Mouse (Mus musculus) hindbrain, embryonic 13.5 days (tissue): ENCODE results near the gene Gas7. TPM values are rescaled to one million over a fixed set of nuclear protein-coding genes. Genes with fewer than 3 reads are reported as not detected.

Experiments used
- ATAC-seq: fragments of 200-750 bp; cut with Nextera tagmentation; 2 replicates; pipeline ENCODE4 v1.8.0; 2017; ENCODE audit warnings: moderate TSS enrichment; ENCODE audit not compliant: low FRiP score
- H3K27ac ChIP-seq: fragments of 300-500 bp; sonication (generic); 2 replicates; pipeline ENCODE4 v1.5.1; 2015; ENCODE audit warnings: inconsistent platforms, mild to moderate bottlenecking, moderate library complexity
- H3K27me3 ChIP-seq: fragments of 300-500 bp; sonication (generic); 2 replicates; pipeline ENCODE4 v1.6.1; 2015; ENCODE audit warnings: mild to moderate bottlenecking, inconsistent platforms
- H3K36me3 ChIP-seq: fragments of 300-500 bp; sonication (generic); 2 replicates; pipeline ENCODE4 v1.6.1; 2015; ENCODE audit warnings: mild to moderate bottlenecking, inconsistent platforms
- H3K4me1 ChIP-seq: fragments of 300-500 bp; sonication (generic); replicated peaks from 2 replicates; pipeline ENCODE4 v1.6.1; 2015; ENCODE audit warnings: inconsistent platforms
- H3K4me2 ChIP-seq: fragments of 300-500 bp; sonication (generic); 2 replicates; pipeline ENCODE4 v1.6.1; 2015; ENCODE audit warnings: inconsistent platforms, mild to moderate bottlenecking, moderate library complexity
- H3K4me3 ChIP-seq: fragments of 300-500 bp; sonication (generic); 2 replicates; pipeline ENCODE4 v1.5.1; 2015; ENCODE audit warnings: mild to moderate bottlenecking, inconsistent platforms
- H3K9ac ChIP-seq: fragments of 300-500 bp; sonication (generic); 2 replicates; pipeline ENCODE4 v1.6.1; 2015; ENCODE audit warnings: mild to moderate bottlenecking, inconsistent platforms
- H3K9me3 ChIP-seq: fragments of 300-500 bp; sonication (generic); 2 replicates; pipeline ENCODE4 v1.6.1; 2016; ENCODE audit warnings: inconsistent platforms
- WGBS: fragments of 180-500 bp; shearing (Covaris S2); methylation state at CpG from one replicate; pipeline ENCODE4 v1.1.7; 2015; 5-methylcytosine and 5-hydroxymethylcytosine counted together
- polyA plus RNA-seq: library from polyadenylated mRNA; unstranded; fragments of >200 nt; fragmentation: Nextera tagmentation; extraction: Ambion mirVana; gene quantifications from 2 replicates; pipeline ENCODE4 v1.2.1, GENCODE M21; 2015

The Gas7 gene
- 11.0 and 11.3 TPM in 2 replicates for polyA plus RNA-seq

DNA sequence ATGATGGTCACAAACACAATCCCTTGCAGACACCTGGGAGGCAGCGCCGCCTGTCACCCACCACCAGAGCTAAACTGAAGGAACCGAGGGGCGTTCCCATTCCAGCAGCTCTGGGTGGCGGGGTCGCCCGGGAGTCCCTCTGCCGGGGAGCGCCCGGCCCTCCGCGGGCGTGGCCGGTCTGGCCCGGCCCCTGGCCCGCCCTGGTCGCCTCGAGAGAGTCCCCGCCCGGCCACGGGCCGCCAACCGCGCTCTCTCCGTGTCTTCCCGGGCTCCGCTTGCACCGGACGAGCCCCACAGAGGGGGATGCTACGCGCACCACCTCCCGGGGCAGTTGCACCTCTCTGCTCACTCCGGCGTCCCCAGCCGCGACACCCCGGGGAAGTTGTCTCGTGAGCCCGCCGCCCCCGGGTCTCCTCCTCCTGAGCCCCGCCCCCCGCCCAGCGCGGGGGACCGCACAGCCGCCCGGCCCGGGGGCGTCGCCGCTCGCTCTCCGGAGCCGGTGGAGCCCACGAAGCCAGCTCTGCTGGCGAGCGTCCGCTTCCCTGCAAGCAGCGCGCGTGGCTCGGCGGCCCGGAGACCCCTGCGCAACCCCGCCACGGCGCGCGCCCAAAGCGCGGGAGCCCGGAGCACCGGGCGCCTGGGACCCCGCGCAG lies at the start of gene Gas7:
Gene Gas7 (plus strand): TSS at position 564 of the 653 bp plus-strand sequence.
- Histone ChIP-seq H3K4me1 (peaks cover 16% of the 10 kb centered on the region), H3K4me3 (peak within 1 kb of the TSS; percentile 74), H3K9ac (peak within 1 kb of the TSS; percentile 82), H3K4me2 (peak within 1 kb of the TSS; percentile 99), H3K27me3 (peaks cover 42% of the 10 kb centered on the region), H3K9me3 (no peaks in the 10 kb centered on the region), H3K36me3 (no peaks in the 10 kb centered on the region), H3K27ac (0 out of 2 replicates have a peak within 1 kb of the TSS, but pooled peaks have one; percentile 19)
- ATAC-seq: peak; percentile 77
- under 1% methylated on average over 63 of the region's 78 CpGs for WGBS

DNA sequence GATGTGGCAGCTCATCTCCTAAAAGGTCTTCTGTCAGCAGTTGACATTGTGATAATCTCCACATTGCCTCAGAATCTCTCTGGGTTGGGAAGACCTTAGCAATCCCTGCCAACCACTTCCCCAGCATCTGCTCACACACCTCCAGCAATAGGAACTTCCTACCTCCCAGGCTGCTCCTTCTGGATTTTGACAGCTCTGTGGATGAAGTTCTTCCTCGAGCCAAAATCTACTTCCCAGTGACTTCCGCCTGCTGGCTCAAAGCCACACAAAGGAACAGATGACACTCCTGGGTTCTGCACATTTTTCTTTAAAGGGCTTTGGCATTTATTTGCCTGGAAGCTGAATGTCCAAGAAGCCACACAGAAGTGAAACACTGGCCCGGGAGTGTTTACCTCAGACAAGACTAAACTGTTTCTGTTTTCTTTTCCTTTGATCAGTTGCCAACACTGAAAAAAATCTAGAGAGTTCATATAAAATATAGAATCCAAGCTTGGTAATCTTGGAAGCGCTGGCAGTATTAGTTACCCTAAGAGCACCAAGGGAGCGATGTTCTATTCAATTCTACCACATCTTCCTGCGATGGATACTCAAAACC lies 40.8 kb upstream of the Gas7 start:
- WGBS: 84% methylated on average over 6 of the region's 6 CpGs
- H3K9ac ChIP-seq: no peak overlapping the region
- no peaks in the 10 kb centered on the region for H3K27me3 ChIP-seq
- no peak for ATAC-seq
- H3K4me1 ChIP-seq: no peaks in the 10 kb centered on the region
- H3K27ac ChIP-seq: no peak overlapping the region
- no peak overlapping the region for H3K4me3 ChIP-seq
- no peaks in the 10 kb centered on the region for H3K9me3 ChIP-seq
- H3K4me2 ChIP-seq: no peak overlapping the region
- H3K36me3 ChIP-seq: no peaks in the 10 kb centered on the region

DNA sequence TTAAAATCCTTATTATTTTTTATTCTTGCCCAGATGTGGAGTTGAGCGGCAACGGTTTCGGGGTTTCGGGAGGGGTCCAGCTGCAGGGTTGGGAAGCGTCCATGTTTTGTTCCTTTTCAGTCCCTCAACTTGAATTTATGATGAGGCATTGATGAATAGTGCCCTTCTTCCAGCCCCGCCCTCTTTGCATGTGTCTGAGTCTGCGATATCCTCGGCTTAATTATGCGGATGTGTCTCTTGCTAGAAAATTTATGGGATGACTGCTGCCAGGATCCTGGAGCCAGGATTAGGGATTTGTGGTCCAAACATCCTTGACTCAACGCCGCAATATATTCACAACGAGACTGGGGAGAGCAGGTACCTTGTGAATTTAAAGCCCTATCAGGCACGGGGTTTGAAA lies 31.7 kb upstream of the Gas7 start:
- 0 out of 2 replicates have a peak overlapping the region, but pooled peaks have one; percentile 12 for H3K27ac ChIP-seq
- WGBS: 58% methylated on average over 13 of the region's 13 CpGs
- no peaks in the 10 kb centered on the region for H3K36me3 ChIP-seq
- no peak overlapping the region for H3K4me2 ChIP-seq
- no peaks in the 10 kb centered on the region for H3K27me3 ChIP-seq
- no peak overlapping the region for H3K9ac ChIP-seq
- H3K4me1 ChIP-seq: no peaks in the 10 kb centered on the region
- no peak overlapping the region for H3K4me3 ChIP-seq
- H3K9me3 ChIP-seq: no peaks in the 10 kb centered on the region
- ATAC-seq: no peak

DNA sequence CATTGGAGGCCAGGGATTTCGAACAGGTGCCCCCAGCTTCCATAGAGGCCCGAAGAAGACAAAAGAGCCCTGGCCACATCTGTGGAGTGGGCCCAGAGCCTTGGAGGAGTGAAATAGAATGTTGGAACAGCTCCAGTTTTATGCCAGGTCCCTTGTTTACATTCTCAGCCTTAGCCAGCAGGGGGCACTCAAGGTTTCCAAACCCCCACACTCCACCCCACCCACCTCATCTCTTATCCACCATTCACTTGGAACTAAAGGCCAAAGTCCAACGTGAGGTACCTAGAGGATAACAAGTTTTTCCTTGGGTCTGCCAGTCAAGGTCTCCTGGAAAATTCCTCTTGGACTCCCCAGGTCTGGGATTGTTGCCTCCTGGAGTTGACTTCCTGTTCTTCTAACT lies 27.0 kb upstream of the Gas7 start:
- H3K4me3 ChIP-seq: no peak overlapping the region
- H3K36me3 ChIP-seq: no peaks in the 10 kb centered on the region
- no peaks in the 10 kb centered on the region for H3K27me3 ChIP-seq
- H3K9ac ChIP-seq: no peak overlapping the region
- no peak overlapping the region for H3K4me2 ChIP-seq
- H3K4me1 ChIP-seq: peaks cover 7% of the 10 kb centered on the region
- no peak for ATAC-seq
- no peak overlapping the region for H3K27ac ChIP-seq
- H3K9me3 ChIP-seq: no peaks in the 10 kb centered on the region
- 41% methylated on average over 3 of the region's 3 CpGs for WGBS

DNA sequence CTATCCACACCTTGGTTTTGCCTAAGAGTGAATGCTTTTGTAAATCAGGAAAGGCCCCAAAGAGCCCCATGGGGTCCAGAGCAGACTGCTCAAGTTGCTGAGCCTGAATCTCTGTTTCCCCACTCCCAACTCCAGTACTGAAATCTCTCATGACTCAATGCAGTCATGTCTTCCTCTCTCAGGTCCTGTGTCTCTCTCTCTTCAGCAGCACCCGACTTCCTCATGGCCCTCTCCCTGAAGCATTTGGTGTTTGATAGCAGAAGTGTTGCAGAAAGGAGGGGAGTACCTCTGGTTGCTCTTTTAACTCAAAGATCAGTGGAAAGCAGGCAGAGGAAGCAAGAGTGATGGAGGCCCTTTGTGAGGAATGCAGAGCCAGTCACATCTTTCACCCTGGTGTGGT lies 25.4 kb upstream of the Gas7 start:
- no peaks in the 10 kb centered on the region for H3K9me3 ChIP-seq
- H3K27me3 ChIP-seq: no peaks in the 10 kb centered on the region
- peaks cover 7% of the 10 kb centered on the region for H3K4me1 ChIP-seq
- 71% methylated on average over 1 of the region's 1 CpGs for WGBS
- H3K4me2 ChIP-seq: no peak overlapping the region
- H3K27ac ChIP-seq: no peak overlapping the region
- no peak for ATAC-seq
- H3K36me3 ChIP-seq: no peaks in the 10 kb centered on the region
- no peak overlapping the region for H3K9ac ChIP-seq
- H3K4me3 ChIP-seq: no peak overlapping the region

DNA sequence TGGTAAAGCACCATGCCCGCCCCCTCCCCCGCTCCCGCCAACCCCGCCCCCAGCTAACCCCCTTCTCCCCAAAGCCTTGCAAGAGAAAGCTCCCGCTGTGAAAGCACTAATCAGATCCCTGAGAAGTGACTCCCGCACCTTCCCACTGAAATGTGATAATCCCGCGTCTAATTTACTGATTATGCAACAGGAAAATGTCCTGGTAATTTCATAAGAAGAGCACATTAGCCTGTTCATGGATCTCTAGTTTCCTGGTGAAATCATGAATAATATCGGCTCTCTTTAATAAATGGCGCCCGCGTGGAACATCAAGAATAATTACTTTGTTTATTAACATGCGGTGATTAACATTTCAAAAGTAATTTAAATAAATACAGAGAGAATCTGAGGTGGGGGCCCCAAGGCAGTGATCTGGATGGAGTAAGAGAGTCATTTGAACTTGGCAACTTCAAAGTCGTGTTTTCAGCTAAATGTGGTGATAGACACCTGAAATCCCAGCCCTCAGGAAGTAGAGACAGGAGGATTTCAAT lies 24.1 kb upstream of the Gas7 start:
- H3K27me3 ChIP-seq: no peaks in the 10 kb centered on the region
- 29% methylated on average over 14 of the region's 14 CpGs for WGBS
- no peak overlapping the region for H3K9ac ChIP-seq
- peaks cover 7% of the 10 kb centered on the region for H3K4me1 ChIP-seq
- H3K4me2 ChIP-seq: peak overlapping the region; percentile 25; the same call in 1 of the 2 replicates
- no peak overlapping the region for H3K4me3 ChIP-seq
- no peaks in the 10 kb centered on the region for H3K36me3 ChIP-seq
- 0 out of 2 replicates have a peak overlapping the region, but pooled peaks have one; percentile 9 for H3K27ac ChIP-seq
- 0 out of 2 replicates have a peak, but pooled peaks have one; percentile 36 for ATAC-seq
- H3K9me3 ChIP-seq: no peaks in the 10 kb centered on the region

DNA sequence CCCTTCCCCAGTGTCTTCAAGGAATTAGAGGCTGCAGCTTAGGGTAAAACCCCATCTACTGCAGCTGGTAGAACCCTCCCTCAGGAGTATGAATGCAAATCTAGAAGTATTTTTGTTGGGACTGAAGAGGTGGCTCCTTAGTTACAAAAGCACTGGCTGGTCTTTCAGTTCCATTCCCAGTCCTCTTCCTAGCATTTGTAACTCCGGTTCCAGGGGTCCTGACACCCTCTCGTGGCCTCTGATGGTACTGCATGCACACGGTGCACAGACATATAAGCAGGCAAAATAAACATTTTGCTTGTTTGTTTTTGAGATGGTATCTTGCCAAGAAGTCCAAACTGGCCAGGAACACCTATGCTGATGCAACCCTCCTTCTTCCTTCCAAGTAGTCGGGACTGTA lies 23.4 kb upstream of the Gas7 start:
- peaks cover 7% of the 10 kb centered on the region for H3K4me1 ChIP-seq
- H3K4me3 ChIP-seq: no peak overlapping the region
- 67% methylated on average over 4 of the region's 4 CpGs for WGBS
- H3K27me3 ChIP-seq: no peaks in the 10 kb centered on the region
- no peak for ATAC-seq
- H3K36me3 ChIP-seq: no peaks in the 10 kb centered on the region
- no peaks in the 10 kb centered on the region for H3K9me3 ChIP-seq
- no peak overlapping the region for H3K9ac ChIP-seq
- no peak overlapping the region for H3K4me2 ChIP-seq
- H3K27ac ChIP-seq: no peak overlapping the region

DNA sequence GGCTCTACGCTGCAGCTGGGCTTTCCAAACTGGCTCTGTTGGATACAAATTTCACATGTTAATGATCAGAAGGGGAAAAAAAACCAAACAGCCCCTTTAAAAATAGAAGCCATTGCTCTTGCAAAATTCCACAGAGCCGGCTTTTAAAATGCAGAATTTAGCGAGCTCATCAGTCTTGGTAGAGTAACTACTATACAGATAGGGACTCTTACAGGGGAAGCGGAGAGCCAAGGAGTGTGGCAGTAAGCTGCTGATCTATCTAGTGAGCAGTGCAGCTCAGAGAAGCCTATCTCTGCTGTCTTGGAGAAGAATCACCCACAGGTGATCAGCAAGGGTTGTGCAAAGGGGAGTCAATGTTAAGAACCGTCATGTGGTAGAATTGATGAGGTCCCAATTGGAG lies 21.5 kb upstream of the Gas7 start:
- no peak for ATAC-seq
- no peak overlapping the region for H3K4me2 ChIP-seq
- 87% methylated on average over 5 of the region's 5 CpGs for WGBS

DNA sequence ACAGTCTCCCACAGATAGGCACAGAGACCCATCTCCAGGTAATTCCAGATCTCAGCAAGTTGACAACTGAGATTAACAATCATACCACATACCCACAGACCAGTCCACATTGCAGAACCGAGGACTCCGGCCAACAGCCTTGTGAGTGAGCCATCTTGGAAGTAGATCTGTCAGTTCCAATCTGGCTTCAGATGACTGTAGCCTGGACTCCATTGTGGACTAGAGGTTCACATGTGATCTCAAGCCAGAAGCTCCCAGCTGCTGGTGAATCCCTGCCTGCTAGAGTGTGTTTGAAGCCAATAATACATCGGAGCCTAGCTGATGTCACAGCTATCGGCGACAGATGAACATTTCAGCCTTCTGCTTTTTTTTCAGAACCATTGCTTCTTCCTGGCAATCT lies 16.5 kb upstream of the Gas7 start:
- no peaks in the 10 kb centered on the region for H3K36me3 ChIP-seq
- no peaks in the 10 kb centered on the region for H3K27me3 ChIP-seq
- no peak overlapping the region for H3K9ac ChIP-seq
- 96% methylated on average over 5 of the region's 5 CpGs for WGBS
- no peak overlapping the region for H3K4me3 ChIP-seq
- ATAC-seq: no peak
- H3K4me2 ChIP-seq: no peak overlapping the region
- no peaks in the 10 kb centered on the region for H3K9me3 ChIP-seq
- H3K4me1 ChIP-seq: no peaks in the 10 kb centered on the region
- no peak overlapping the region for H3K27ac ChIP-seq

More for the DNA sequence above, 21.5 kb upstream of the Gas7 start:
- no peak overlapping the region for H3K9ac ChIP-seq
- H3K4me3 ChIP-seq: no peak overlapping the region
- H3K27me3 ChIP-seq: no peaks in the 10 kb centered on the region
- no peak overlapping the region for H3K27ac ChIP-seq
- H3K36me3 ChIP-seq: no peaks in the 10 kb centered on the region
- H3K9me3 ChIP-seq: no peaks in the 10 kb centered on the region
- H3K4me1 ChIP-seq: peaks cover 7% of the 10 kb centered on the region

DNA sequence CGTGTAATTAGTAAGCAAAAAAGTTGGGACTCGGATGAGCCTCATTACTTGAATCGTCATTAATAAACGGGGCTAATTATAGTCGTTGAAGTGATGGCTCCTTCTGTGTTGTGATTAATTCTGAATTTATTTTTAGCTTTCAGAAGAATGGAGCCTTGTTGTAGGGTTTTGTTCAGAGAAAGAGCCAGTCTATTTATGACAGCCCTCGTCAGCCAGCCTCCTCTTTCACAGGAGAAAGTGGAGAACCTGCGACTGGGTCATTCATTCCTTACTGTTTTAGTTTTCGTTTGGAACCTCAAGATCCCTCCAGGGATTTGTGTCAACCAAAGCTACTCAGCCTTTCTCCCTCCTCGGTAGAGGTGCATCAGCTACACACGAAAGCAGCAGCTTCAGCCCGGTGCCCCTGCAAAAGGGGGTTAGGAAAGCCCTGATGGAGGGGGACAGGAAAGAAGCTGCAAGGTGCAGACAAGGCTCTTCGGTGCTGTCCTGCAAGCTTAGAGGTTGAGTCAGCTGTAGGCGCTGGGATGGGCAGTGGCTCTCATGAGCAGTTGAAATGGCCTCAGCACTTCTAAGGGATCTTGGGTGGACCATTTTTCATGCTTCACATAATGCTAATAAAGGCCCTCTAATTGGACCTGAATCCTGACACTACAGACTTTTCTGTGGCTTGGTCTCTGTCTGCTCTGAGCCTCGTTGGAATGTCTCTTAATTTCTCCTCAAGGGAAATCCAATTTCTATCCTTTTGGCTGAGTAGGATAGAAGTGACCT lies 10.0 kb upstream of the Gas7 start:
- Histone ChIP-seq H3K36me3 (no peaks in the 10 kb centered on the region), H3K4me2 (no peak overlapping the region), H3K27me3 (no peaks in the 10 kb centered on the region; the same call in 1 of the 2 replicates), H3K4me1 (peaks cover 3% of the 10 kb centered on the region; the same call in 1 of the 2 replicates), H3K4me3 (no peak overlapping the region), H3K9me3 (no peaks in the 10 kb centered on the region), H3K9ac (no peak overlapping the region), H3K27ac (no peak overlapping the region)
- no peak for ATAC-seq
- 62% methylated on average over 14 of the region's 14 CpGs for WGBS

DNA sequence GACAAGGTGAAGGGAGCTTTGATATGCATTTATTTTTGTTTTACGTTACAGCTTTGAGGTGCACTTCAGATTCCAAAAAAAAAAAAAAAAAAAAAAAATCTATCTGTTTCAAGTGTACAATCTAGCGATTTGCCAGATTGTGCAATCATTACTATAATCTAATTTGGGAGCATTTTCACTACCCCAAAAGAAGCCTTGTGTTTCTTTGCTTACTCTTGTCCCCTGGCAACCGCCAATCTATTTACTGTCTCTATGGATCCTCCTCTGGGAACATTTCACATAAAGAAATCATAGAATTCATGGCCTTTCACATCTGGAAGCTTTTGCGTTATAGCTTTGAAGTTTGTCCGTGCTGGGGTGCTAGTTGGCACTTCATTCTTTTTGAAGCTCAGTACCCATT lies 3.7 kb upstream of the Gas7 start:
- H3K27ac ChIP-seq: no peak overlapping the region
- 93% methylated on average over 5 of the region's 5 CpGs for WGBS
- H3K36me3 ChIP-seq: no peaks in the 10 kb centered on the region
- no peaks in the 10 kb centered on the region for H3K9me3 ChIP-seq
- no peak overlapping the region for H3K9ac ChIP-seq
- no peak overlapping the region for H3K4me3 ChIP-seq
- peaks cover 25% of the 10 kb centered on the region for H3K27me3 ChIP-seq
- no peak for ATAC-seq
- no peak overlapping the region for H3K4me2 ChIP-seq
- H3K4me1 ChIP-seq: peaks cover 16% of the 10 kb centered on the region

DNA sequence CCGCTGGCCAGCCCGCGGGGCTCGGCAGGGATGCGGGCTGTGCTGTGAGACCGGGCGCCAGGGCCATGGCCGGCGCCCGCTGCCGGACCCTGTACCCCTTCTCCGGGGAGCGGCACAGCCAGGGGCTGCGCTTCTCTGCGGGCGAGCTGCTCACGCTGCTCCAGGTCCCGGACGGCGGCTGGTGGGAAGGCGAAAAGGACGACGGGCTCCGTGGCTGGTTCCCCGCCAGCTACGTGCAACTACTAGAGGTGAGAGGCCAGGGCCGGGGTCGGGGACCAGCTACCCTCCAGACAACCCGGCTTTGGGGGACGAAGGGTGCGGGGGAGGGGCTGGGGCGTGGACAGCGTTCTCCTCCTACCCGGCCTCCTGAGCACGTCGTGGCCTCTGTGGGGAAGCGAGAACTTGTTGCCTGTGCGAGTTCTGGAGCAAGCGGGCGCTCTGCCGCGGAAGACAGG lies 317 bp downstream of the Gas7 start:
- Histone ChIP-seq H3K4me1 (peaks cover 16% of the 10 kb centered on the region), H3K36me3 (no peaks in the 10 kb centered on the region), H3K4me2 (peak overlapping the region; percentile 99), H3K4me3 (peak overlapping the region; percentile 74), H3K27me3 (peaks cover 42% of the 10 kb centered on the region), H3K9me3 (no peaks in the 10 kb centered on the region), H3K27ac (no peak overlapping the region), H3K9ac (peak overlapping the region; percentile 82)
- ATAC-seq: peak; percentile 55
- WGBS: 1% methylated on average over 42 of the region's 42 CpGs
